Mouse (Mus musculus) forebrain, embryonic 13.5 days (tissue): Measurements from ENCODE around the gene C1rl. TPM values are rescaled to one million over a fixed set of nuclear protein-coding genes. Genes with fewer than 3 reads are reported as not detected.
"Not testable (repeated sequence)": the region's sequence is repeated elsewhere in the genome, so short reads cannot be mapped to it uniquely, and the experiment has no call there.

Experiments used
- ATAC-seq: fragments of 200-750 bp; cut with Nextera tagmentation; 2 replicates; pipeline ENCODE4 v1.8.0; 2017
- H3K27ac ChIP-seq: fragments of 300-500 bp; sonication (generic); 2 replicates; pipeline ENCODE4 v1.5.1; 2015; ENCODE audit warnings: inconsistent platforms, mild to moderate bottlenecking, moderate library complexity
- H3K27me3 ChIP-seq: fragments of 300-500 bp; sonication (generic); 2 replicates; pipeline ENCODE4 v1.6.1; 2015; ENCODE audit warnings: mild to moderate bottlenecking, inconsistent platforms
- H3K36me3 ChIP-seq: fragments of 300-500 bp; sonication (generic); 2 replicates; pipeline ENCODE4 v1.6.1; 2015; ENCODE audit warnings: mild to moderate bottlenecking, inconsistent platforms; ENCODE audit not compliant: poor library complexity, severe bottlenecking
- H3K4me1 ChIP-seq: fragments of 300-500 bp; sonication (generic); 2 replicates; pipeline ENCODE4 v1.6.1; 2015; ENCODE audit warnings: inconsistent platforms
- H3K4me2 ChIP-seq: fragments of 300-500 bp; sonication (generic); 2 replicates; pipeline ENCODE4 v1.6.1; 2015; ENCODE audit warnings: inconsistent platforms, mild to moderate bottlenecking, moderate library complexity
- H3K4me3 ChIP-seq: fragments of 300-500 bp; sonication (generic); 2 replicates; pipeline ENCODE4 v1.5.1; 2015; ENCODE audit warnings: mild to moderate bottlenecking, inconsistent platforms
- H3K9ac ChIP-seq: fragments of 300-500 bp; sonication (generic); 2 replicates; pipeline ENCODE4 v1.6.1; 2015; ENCODE audit warnings: mild to moderate bottlenecking, inconsistent platforms
- H3K9me3 ChIP-seq: fragments of 300-500 bp; sonication (generic); replicated peaks from 2 replicates; pipeline ENCODE4 v1.6.1; 2016; ENCODE audit warnings: inconsistent platforms
- WGBS: fragments of 180-500 bp; shearing (Covaris S2); methylation state at CpG from one replicate; pipeline ENCODE4 v1.1.7; 2015; 5-methylcytosine and 5-hydroxymethylcytosine counted together
- polyA plus RNA-seq: library from polyadenylated mRNA; unstranded; fragments of >200 nt; fragmentation: Nextera tagmentation; extraction: Ambion mirVana; gene quantifications from 2 replicates; pipeline ENCODE4 v1.2.1, GENCODE M21; 2015

C1rl gene
- polyA plus RNA-seq, 1 experiment from 2014 or later: 0.09 TPM

DNA sequence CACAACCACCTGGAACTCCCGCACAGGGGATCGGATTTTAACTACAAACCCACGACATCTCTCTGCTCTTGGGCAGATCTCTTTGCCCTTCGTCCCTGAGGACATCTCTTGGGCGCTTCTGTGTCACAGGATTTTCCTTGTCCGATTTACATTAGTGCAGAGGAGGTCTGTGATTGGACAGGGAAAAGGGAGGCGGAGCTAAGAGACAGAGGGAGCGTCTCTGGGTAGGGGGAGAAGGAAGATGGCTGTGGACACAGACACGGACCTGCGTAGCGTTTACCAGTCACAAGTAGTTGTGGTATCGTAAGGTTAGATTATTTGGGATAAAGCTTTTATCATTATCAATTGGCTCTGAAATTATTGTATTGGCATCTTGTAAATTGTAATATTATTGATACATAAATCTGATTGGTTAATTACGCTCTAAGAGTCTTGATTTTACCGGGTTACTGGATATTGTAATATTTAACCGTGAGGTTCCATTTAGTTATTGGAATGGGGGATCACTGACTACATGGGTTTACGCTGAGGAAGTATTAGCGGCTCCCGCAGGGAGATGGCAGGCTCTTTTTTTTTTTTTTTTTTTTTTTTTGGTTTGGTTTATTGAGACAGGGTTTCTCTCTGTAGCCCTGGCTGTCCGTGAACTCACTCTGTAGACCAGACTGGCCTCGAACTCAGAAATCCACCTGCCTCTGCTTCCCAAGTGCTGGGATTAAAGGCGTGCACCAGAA, 7.3 kb upstream of the C1rl start:
- Histone ChIP-seq H3K4me3 (peak overlapping the region; percentile 24), H3K27ac (no peak overlapping the region), H3K4me2 (peak overlapping the region; percentile 53), H3K9me3 (no peaks in the 10 kb centered on the region), H3K9ac (peak overlapping the region; percentile 48; the same call in 1 of the 2 replicates), H3K4me1 (no peaks in the 10 kb centered on the region), H3K27me3 (no peaks in the 10 kb centered on the region), H3K36me3 (no peaks in the 10 kb centered on the region)
- 32% methylated on average over 21 of the region's 21 CpGs for WGBS
- peak; percentile 95 for ATAC-seq

DNA sequence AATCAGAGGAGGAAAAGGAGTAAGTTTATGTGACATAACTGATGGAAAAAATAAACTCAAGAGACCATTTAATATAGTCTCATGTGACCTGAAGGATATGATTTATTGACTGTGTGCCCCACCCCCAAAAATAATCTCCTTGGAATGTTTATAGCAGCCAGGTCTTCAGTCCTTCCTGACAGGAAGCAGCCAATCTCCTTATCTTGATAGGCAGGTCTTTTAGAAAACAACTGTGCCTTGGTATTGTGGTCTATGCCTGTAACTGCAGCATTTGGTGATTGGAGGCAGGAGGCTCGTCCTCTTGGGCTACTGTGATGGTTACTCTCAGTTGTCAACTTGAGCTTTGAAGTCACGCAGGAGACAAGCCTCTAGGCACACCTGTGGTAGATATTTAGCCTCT, 5.4 kb upstream of the C1rl start:
- Histone ChIP-seq H3K4me2 (no peak overlapping the region), H3K27me3 (no peaks in the 10 kb centered on the region), H3K4me3 (no peak overlapping the region), H3K27ac (no peak overlapping the region), H3K9me3 (no peaks in the 10 kb centered on the region), H3K9ac (no peak overlapping the region), H3K4me1 (no peaks in the 10 kb centered on the region), H3K36me3 (no peaks in the 10 kb centered on the region)
- WGBS: 57% methylated on average over 2 of the region's 2 CpGs
- ATAC-seq: no peak

DNA sequence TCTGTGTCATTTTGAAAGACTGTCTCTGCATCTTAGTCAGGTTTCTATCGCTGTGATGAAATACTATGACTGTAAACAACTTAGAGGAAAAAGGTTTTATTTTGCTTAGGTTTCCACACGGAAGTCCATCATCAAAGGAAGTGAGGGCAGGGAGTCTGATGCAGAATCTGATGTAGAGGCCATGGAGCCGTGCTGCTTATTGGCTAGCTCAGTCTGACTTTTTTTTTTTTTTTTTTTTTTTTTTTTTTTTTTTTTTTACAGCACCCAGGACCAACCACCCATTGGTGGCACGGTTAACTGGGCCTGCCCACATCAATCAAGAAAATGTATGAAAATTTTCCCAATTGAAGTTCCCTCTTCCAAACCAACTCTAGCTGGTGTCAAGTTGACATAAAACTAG, 4.0 kb upstream of the C1rl start:
- H3K27ac ChIP-seq: no peak overlapping the region
- no peaks in the 10 kb centered on the region for H3K9me3 ChIP-seq
- H3K4me2 ChIP-seq: no peak overlapping the region
- 83% methylated on average over 4 of the region's 4 CpGs for WGBS
- no peak overlapping the region for H3K9ac ChIP-seq
- ATAC-seq: no peak
- no peaks in the 10 kb centered on the region for H3K36me3 ChIP-seq
- H3K4me1 ChIP-seq: no peaks in the 10 kb centered on the region
- no peaks in the 10 kb centered on the region for H3K27me3 ChIP-seq
- H3K4me3 ChIP-seq: no peak overlapping the region

DNA sequence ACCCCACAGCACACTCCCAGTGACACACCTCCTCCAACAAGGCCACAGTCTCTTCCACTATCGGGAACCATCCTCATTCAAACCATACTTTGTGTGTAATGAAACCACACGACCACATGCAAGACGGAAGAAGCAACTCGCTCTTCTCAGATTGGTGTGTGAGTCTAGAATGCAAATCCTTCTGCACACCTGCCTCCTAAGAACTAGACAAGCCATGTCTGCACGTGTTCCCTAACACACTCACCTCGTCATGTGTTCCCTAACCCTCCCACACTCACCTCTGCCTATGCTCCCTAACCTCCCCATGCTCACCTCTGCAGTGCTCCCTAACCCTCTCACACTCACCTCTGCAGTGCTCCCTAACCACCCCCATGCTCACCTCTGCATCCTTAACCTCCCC, 1.5 kb upstream of the C1rl start:
- Histone ChIP-seq H3K27me3 (no peaks in the 10 kb centered on the region), H3K4me3 (no peak overlapping the region), H3K36me3 (no peaks in the 10 kb centered on the region), H3K9me3 (no peaks in the 10 kb centered on the region), H3K4me1 (no peaks in the 10 kb centered on the region), H3K27ac (no peak overlapping the region), H3K4me2 (no peak overlapping the region), H3K9ac (no peak overlapping the region)
- 81% methylated on average over 6 of the region's 6 CpGs for WGBS
- ATAC-seq: no peak

DNA sequence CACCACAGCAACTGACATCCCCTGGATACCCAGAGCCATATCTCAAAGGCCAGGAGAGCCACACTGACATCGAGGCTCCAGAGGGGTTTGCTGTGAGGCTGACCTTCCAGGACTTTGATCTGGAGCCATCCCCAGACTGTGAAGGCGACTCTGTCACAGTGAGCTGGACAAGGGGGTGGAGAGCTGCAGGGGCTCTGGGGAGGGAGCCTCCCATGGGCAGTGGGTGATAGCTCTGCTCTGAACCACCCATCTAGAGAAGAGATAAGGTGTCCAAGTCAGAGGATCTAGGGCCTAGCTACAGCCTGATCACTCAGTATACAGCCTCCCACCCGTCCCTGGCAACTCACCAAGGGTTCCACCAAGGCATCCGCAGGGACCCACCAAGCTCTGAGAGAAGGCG, 973 bp downstream of the C1rl start:
- no peak overlapping the region for H3K27ac ChIP-seq
- no peaks in the 10 kb centered on the region for H3K9me3 ChIP-seq
- H3K27me3 ChIP-seq: no peaks in the 10 kb centered on the region
- no peak overlapping the region for H3K4me3 ChIP-seq
- H3K36me3 ChIP-seq: no peaks in the 10 kb centered on the region
- no peak for ATAC-seq
- no peak overlapping the region for H3K9ac ChIP-seq
- no peaks in the 10 kb centered on the region for H3K4me1 ChIP-seq
- no peak overlapping the region for H3K4me2 ChIP-seq
- 90% methylated on average over 5 of the region's 5 CpGs for WGBS

DNA sequence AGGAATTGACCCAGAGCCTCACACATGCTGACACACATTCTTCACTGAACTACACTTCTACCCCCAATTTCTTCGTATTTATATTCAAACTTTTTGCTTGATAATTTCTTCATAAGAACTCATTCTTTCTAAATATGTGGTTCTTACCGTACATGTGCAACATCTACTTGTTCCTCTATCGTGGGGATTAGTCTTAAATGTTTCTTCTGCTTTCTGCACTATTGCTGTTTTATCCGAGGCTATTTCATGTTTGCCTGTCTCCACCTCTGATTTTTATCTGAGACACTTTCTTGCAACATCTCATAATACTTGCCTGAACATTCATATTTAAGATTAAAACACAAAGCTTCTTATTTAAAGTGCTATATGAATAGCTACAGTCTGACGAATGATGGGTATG, 3.1 kb downstream of the C1rl start:
- Histone ChIP-seq H3K27me3 (no peaks in the 10 kb centered on the region), H3K36me3 (no peaks in the 10 kb centered on the region), H3K9ac (no peak overlapping the region), H3K9me3 (no peaks in the 10 kb centered on the region), H3K4me1 (no peaks in the 10 kb centered on the region), H3K4me2 (no peak overlapping the region), H3K4me3 (no peak overlapping the region), H3K27ac (no peak overlapping the region)
- WGBS: 91% methylated on average over 5 of the region's 5 CpGs
- no peak for ATAC-seq

DNA sequence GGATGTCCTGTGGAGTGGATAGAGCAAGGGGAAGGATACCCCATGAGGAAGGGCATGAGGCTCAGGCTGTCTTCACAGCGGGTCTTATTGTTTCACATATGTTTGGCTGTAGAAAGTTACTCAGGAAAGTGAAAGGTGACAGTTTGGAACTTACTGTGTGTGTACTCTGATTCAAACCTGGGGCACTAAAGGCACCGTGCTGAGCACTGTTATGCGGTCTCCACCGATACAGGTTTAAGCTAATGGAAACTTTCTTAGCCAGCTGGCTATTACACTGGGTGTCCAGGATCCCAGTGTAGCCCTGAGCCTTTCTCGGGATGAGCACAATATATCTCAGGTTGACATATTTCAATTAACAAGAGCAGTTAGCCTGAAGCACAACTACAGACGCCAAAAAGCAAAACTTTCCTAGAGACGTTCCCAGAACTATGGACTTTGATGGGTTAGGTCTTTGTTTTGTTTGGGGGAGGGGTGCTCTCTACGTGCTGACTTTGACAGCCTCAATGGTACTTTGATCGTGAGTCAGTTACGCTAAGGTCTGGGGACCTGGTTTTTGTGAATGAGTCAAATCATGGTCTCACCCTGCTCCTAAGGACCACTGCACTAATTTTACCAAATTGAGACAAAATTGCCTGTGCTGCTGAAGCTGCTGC, 7.1 kb downstream of the C1rl start:
- ATAC-seq: no peak
- Histone ChIP-seq H3K4me2 (no peak overlapping the region), H3K9me3 (no peaks in the 10 kb centered on the region), H3K27ac (no peak overlapping the region), H3K4me3 (no peak overlapping the region), H3K27me3 (no peaks in the 10 kb centered on the region), H3K4me1 (no peaks in the 10 kb centered on the region), H3K9ac (no peak overlapping the region), H3K36me3 (no peaks in the 10 kb centered on the region)
- 47% methylated on average over 10 of the region's 10 CpGs for WGBS

DNA sequence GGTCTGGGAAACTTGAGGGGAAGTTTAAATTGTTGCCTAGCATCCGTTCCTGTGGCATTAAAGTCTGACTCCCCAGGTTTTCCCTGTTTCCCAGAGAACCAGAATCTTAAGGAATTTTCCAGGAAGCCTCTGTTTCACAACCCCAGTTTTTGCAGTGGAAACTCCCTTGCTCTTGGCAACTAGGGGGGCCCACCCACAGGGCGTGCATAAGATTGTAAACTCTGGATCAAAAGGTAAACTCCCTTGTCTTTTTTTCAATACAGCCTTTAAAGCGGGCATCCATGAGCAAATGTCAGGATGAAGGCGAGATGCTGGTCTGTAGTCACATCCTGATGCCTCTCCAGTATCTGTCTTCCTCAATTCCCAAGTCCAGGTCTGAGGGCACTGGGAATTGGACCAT, 8.6 kb downstream of the C1rl start:
- Histone ChIP-seq H3K27me3 (no peaks in the 10 kb centered on the region), H3K4me1 (no peaks in the 10 kb centered on the region), H3K4me3 (no peak overlapping the region), H3K9ac (no peak overlapping the region), H3K9me3 (no peaks in the 10 kb centered on the region), H3K27ac (no peak overlapping the region), H3K36me3 (no peaks in the 10 kb centered on the region), H3K4me2 (no peak overlapping the region)
- WGBS: 77% methylated on average over 4 of the region's 4 CpGs
- no peak for ATAC-seq

DNA sequence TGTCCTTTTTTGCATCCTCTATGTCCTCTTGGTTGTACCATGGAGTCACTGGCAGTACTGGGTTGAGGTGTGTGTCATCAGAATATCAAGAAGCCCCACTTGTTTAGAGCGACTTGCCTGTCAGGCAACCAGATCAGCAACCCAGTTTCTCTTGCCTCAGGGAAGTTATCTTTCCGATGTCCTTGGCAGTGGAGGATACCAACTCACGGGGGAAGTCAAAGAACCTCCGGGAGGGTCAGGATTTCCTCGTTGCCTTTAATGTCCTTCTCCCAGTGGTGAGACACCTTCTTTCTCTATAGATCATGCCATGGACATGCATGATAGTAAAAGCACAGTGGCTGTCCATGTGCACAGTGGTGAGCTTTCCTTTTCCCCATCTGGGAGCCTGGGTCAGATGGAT, 9.1 kb downstream of the C1rl start:
- no peaks in the 10 kb centered on the region for H3K9me3 ChIP-seq
- WGBS: 92% methylated on average over 5 of the region's 5 CpGs
- no peak overlapping the region for H3K9ac ChIP-seq
- H3K27me3 ChIP-seq: no peaks in the 10 kb centered on the region
- no peak overlapping the region for H3K4me2 ChIP-seq
- ATAC-seq: no peak
- H3K4me3 ChIP-seq: no peak overlapping the region
- H3K27ac ChIP-seq: no peak overlapping the region
- no peaks in the 10 kb centered on the region for H3K36me3 ChIP-seq
- no peaks in the 10 kb centered on the region for H3K4me1 ChIP-seq

DNA sequence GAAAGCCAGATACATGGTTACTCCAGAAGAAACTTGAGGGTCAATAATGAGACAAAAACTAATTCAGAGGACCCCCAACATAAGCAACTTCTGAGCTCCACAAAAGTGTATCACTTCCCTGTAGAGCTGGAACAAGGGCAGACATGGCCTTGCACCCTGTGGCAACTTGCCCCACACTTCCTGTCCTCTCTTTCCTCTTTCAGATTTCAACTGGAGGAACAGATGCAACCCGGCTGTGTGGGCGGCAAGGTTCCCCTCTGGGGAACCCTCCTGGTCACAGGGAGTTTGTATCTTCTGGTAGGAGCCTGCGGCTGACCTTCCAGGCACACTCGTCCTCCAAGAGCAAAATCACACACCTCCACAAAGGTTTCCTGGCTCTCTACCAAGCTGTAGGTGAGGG, 12.1 kb downstream of the C1rl start:
- no peaks in the 10 kb centered on the region for H3K27me3 ChIP-seq
- no peak overlapping the region for H3K27ac ChIP-seq
- 85% methylated on average over 4 of the region's 4 CpGs for WGBS
- no peak overlapping the region for H3K9ac ChIP-seq
- no peak overlapping the region for H3K4me3 ChIP-seq
- no peaks in the 10 kb centered on the region for H3K4me1 ChIP-seq
- ATAC-seq: no peak
- H3K4me2 ChIP-seq: no peak overlapping the region
- H3K36me3 ChIP-seq: no peaks in the 10 kb centered on the region
- no peaks in the 10 kb centered on the region for H3K9me3 ChIP-seq

DNA sequence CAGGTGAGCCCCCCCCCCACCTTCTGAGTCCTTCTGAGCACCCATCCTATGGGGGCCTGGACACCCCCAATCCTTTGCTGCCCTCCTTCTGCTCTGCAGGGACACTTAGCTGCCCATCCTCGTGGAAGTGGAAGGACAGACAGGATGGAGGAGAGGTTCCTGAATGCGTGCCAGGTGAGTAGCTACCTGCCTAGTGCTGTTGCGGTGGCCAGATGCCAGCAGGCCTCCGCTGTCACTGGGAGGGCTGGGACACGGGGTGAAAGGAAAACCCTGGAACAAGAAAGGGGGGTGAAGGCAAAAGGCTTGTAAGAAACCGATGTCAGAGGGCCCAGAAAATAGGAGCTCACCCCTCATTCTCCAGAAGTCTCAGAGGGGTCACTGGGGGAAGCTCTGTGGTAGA, 14.1 kb downstream of the C1rl start:
- H3K9me3 ChIP-seq: no peaks in the 10 kb centered on the region
- H3K4me2 ChIP-seq: no peak overlapping the region
- no peak for ATAC-seq
- H3K27ac ChIP-seq: no peak overlapping the region
- no peaks in the 10 kb centered on the region for H3K27me3 ChIP-seq
- no peaks in the 10 kb centered on the region for H3K4me1 ChIP-seq
- no peaks in the 10 kb centered on the region for H3K36me3 ChIP-seq
- no peak overlapping the region for H3K4me3 ChIP-seq
- no peak overlapping the region for H3K9ac ChIP-seq
- WGBS: 81% methylated on average over 6 of the region's 6 CpGs

DNA sequence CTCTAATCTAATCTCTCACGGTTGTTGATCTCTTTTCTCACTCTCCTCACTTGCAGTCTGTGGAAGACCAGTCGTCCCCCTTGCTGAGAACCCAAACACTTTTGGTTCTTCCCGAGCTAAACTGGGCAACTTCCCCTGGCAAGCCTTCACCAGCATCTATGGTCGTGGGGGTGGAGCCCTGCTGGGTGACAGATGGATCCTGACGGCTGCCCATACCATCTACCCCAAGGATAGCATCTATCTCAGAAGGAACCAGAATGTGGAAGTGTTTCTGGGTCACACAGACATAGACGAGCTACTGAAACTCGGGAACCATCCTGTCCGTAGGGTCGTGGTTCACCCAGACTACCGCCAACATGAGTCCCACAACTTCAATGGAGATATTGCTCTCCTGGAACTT, 15.4 kb downstream of the C1rl start:
- Histone ChIP-seq H3K36me3 (no peaks in the 10 kb centered on the region), H3K4me2 (no peak overlapping the region), H3K4me1 (no peaks in the 10 kb centered on the region), H3K9ac (no peak overlapping the region), H3K27ac (no peak overlapping the region), H3K9me3 (no peaks in the 10 kb centered on the region), H3K4me3 (no peak overlapping the region), H3K27me3 (no peaks in the 10 kb centered on the region)
- 86% methylated on average over 10 of the region's 10 CpGs for WGBS
- no peak for ATAC-seq

DNA sequence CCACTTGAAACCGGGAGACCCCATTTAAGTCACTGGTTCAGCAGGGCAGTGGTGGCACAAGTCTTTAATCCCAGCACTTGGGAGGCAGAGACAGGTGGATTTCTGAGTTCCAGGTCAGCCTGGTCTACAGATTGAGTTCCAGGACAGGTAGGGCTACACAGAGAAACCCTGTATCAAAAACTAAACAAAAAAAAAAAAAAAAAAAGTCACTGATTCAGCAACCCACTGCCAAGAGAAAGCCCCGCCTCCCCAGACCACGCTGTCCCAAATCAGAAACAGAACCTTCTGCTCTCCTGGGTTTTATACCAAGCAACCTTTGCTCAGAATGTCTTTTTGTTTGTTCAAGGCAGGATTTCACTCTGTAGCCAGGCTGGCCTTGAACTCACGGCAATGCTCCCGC, 16.3 kb downstream of the C1rl start:
- H3K27ac ChIP-seq: not testable (repeated sequence)

More for the DNA sequence above, 16.3 kb downstream of the C1rl start:
- H3K9me3 ChIP-seq, H3K4me3 ChIP-seq, H3K4me1 ChIP-seq, H3K27me3 ChIP-seq, ATAC-seq, H3K9ac ChIP-seq, H3K4me2 ChIP-seq, H3K36me3 ChIP-seq: not testable (repeated sequence)
- 93% methylated on average over 5 of the region's 5 CpGs for WGBS
